Mouse (Mus musculus) ES-Bruce4 (cell line): ENCODE results near the gene Kcnc3.

Experiments used
- CTCF ChIP-seq: IDR thresholded peaks from one replicate; pipeline ENCODE4 v1.8.1; 2011; ENCODE audit warnings: low read depth, low read length
- EP300 ChIP-seq: IDR thresholded peaks from 2 replicates; pipeline ENCODE4 v1.6.1; 2011; ENCODE audit warnings: low read depth, low read length; ENCODE audit not compliant: insufficient read depth
- POLR2A ChIP-seq: IDR thresholded peaks from one replicate; pipeline ENCODE4 v1.8.1; 2011; ENCODE audit warnings: low read length; ENCODE audit not compliant: insufficient read depth

GRCm38 (mm10) chr7:44645951-44646350 lies 55.5 kb downstream of the Kcnc3 start:
- no peak for TF ChIP-seq CTCF
- TF ChIP-seq EP300: no peak
- TF ChIP-seq POLR2A: no peak
